Mouse (Mus musculus) forebrain, embryonic 16.5 days (tissue): ENCODE measurements around the gene Rassf3. TPM values are rescaled to one million over a fixed set of nuclear protein-coding genes. Genes with fewer than 3 reads are reported as not detected.

Source experiments
- ATAC-seq: fragments of 200-750 bp; cut with Nextera tagmentation; 2 replicates; pipeline ENCODE4 v1.8.0; 2017; ENCODE audit warnings: mild to moderate bottlenecking, moderate library complexity
- H3K27ac ChIP-seq: fragments of 300-500 bp; sonication (generic); 2 replicates; pipeline ENCODE4 v1.5.1; 2014; ENCODE audit warnings: low read length, control low read depth
- H3K27me3 ChIP-seq: fragments of 300-500 bp; sonication (generic); replicated peaks from 2 replicates; pipeline ENCODE4 v1.6.1; 2014; ENCODE audit warnings: low read length; ENCODE audit not compliant: control insufficient read depth, insufficient read depth
- H3K36me3 ChIP-seq: fragments of 300-500 bp; sonication (generic); 2 replicates; pipeline ENCODE4 v1.6.1; 2014; ENCODE audit not compliant: control insufficient read depth, insufficient read depth
- H3K4me1 ChIP-seq: fragments of 300-500 bp; sonication (generic); replicated peaks from 2 replicates; pipeline ENCODE4 v1.6.1; 2014; ENCODE audit warnings: low read length; ENCODE audit not compliant: control insufficient read depth, insufficient read depth
- H3K4me2 ChIP-seq: fragments of 300-500 bp; sonication (generic); 2 replicates; pipeline ENCODE4 v1.6.1; 2014; ENCODE audit warnings: mild to moderate bottlenecking, low read length, control low read depth
- H3K4me3 ChIP-seq: fragments of 300-500 bp; sonication (generic); replicated peaks from 2 replicates; pipeline ENCODE4 v1.5.1; 2014; ENCODE audit warnings: mild to moderate bottlenecking, low read length, control low read depth
- H3K9ac ChIP-seq: fragments of 300-500 bp; sonication (generic); replicated peaks from 2 replicates; pipeline ENCODE4 v1.6.1; 2014; ENCODE audit warnings: low read depth, low read length, control low read depth
- H3K9me3 ChIP-seq: fragments of 300-500 bp; sonication (generic); 2 replicates; pipeline ENCODE4 v1.6.1; 2016; ENCODE audit warnings: low read length; ENCODE audit not compliant: control insufficient read depth
- WGBS: fragments of 180-500 bp; shearing (Covaris S2); extraction: QIAGEN DNeasy Blood & Tissue Kit; methylation state at CpG from one replicate; pipeline ENCODE4 v1.1.7; 2014; 5-methylcytosine and 5-hydroxymethylcytosine counted together
- polyA plus RNA-seq: library from polyadenylated mRNA; unstranded; fragments of >200 nt; fragmentation: Nextera tagmentation; extraction: Ambion mirVana; gene quantifications from 2 replicates; pipeline ENCODE4 v1.2.1, GENCODE M21; 2015

Rassf3 gene
- polyA plus RNA-seq, 1 experiment from 2014 or later: 4.1 TPM

- 85% methylated on average over 7 of the region's 7 CpGs for WGBS
- Histone ChIP-seq H3K4me1 (no peaks in the 10 kb centered on the region), H3K4me3 (no peak overlapping the region)
Measured at GRCm38 (mm10) chr10:121401005-121401404, 75.1 kb downstream of the Rassf3 start.

DNA sequence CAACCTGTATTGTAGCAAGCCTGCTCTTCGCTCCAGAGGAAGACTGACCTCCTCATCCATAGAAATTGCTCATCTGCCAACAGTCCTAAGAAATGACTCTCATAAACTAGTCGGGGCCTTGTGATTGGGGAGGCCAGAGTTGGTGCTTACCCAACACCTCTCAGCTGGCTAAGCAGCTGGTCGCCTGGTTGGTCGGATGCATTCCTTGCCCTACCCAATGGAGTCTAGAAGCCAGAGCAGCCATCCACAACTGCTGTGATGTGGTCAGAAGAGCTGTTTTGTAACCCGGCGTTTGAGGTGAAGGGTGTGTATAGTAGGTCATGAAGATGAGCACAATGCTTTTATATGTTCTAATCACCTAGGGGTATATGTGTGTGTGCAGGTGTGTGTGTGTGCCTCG, 77.5 kb downstream of the Rassf3 start:
- peaks cover 7% of the 10 kb centered on the region; the same call in 1 of the 2 replicates for H3K36me3 ChIP-seq
- no peak for ATAC-seq
- WGBS: 92% methylated on average over 7 of the region's 7 CpGs

More at GRCm38 (mm10) chr10:121401005-121401404, 75.1 kb downstream of the Rassf3 start:
- Histone ChIP-seq H3K27me3 (no peaks in the 10 kb centered on the region), H3K27ac (no peak overlapping the region), H3K9ac (no peak overlapping the region), H3K36me3 (peaks cover 5% of the 10 kb centered on the region; the same call in 1 of the 2 replicates), H3K4me2 (no peak overlapping the region), H3K9me3 (no peaks in the 10 kb centered on the region)
- no peak for ATAC-seq

DNA sequence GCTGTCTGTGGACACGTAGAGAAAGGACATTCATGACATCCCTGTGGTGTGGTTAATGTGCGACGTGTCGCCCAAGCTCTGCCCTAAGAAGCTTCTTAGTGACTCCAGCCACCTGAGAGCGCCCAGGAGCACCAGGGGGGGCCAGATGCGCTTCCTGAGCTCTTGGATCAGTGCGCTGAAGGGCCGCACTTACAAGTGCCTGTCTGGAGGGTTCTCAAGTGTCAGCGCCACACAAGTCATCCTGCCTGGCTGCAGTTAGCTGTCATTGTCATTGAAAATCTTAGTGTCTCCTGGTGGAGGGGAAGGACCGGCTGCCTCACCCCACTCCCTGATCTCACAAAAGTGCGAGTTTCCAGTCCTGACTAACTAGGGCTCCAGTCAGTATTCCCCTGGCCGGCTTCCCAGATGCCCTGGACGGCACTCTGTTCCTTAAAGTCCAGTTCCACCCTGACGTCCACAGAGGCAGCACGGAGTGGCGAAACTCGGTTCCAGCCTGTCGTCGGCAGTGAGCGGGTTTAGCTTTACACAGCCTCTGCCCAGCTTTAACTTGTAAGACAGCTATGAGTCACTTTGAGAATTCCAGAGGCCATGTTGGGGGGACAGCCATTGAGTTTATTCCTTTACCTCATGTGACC, 80.5 kb downstream of the Rassf3 start:
- 89% methylated on average over 20 of the region's 20 CpGs for WGBS

More for the DNA sequence above, 77.5 kb downstream of the Rassf3 start:
- H3K4me2 ChIP-seq: no peak overlapping the region
- H3K27me3 ChIP-seq: no peaks in the 10 kb centered on the region
- no peak overlapping the region for H3K9ac ChIP-seq
- no peak overlapping the region for H3K4me3 ChIP-seq
- no peaks in the 10 kb centered on the region for H3K4me1 ChIP-seq
- no peak overlapping the region for H3K27ac ChIP-seq
- no peaks in the 10 kb centered on the region for H3K9me3 ChIP-seq

DNA sequence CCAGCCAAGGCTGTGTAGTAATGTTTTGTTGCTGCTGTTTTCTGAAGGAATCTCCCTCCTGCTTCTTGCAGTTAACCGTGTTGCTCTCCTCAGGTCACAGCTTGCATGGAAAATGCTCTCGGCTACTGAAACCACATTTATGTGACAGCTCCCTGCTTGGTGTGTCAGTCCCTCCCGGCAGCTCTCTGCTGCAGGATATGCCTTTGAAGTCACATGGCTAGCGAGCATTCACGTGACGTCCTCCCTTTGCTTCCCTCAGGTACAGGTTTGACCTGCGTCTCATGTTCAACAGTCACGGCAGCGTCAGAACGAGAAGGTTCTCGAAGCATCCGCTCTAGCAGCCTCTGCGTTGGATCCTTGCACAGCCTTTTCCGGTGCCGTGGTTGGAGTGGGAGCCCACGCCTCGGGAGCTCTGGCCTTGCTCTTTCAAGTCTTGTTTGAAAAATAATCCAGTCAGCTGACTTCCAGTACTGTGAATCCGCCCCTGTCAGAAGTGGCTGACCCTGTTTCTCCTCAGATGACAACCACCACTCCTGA, 81.3 kb downstream of the Rassf3 start:
- Histone ChIP-seq H3K4me2 (no peak overlapping the region), H3K36me3 (peaks cover 42% of the 10 kb centered on the region), H3K4me1 (no peaks in the 10 kb centered on the region), H3K27me3 (no peaks in the 10 kb centered on the region), H3K27ac (no peak overlapping the region), H3K9me3 (no peaks in the 10 kb centered on the region), H3K4me3 (no peak overlapping the region), H3K9ac (no peak overlapping the region)
- no peak for ATAC-seq
- WGBS: 89% methylated on average over 18 of the region's 18 CpGs

More for the DNA sequence above, 80.5 kb downstream of the Rassf3 start:
- H3K9ac ChIP-seq: no peak overlapping the region
- ATAC-seq: no peak
- no peaks in the 10 kb centered on the region for H3K9me3 ChIP-seq
- no peak overlapping the region for H3K4me3 ChIP-seq
- H3K27me3 ChIP-seq: no peaks in the 10 kb centered on the region
- peaks cover 35% of the 10 kb centered on the region for H3K36me3 ChIP-seq
- H3K27ac ChIP-seq: no peak overlapping the region
- H3K4me1 ChIP-seq: no peaks in the 10 kb centered on the region
- no peak overlapping the region for H3K4me2 ChIP-seq

GRCm38 (mm10) chr10:121394270-121394669, 81.9 kb downstream of the Rassf3 start:
- no peak overlapping the region for H3K9ac ChIP-seq
- peaks cover 47% of the 10 kb centered on the region for H3K36me3 ChIP-seq
- no peaks in the 10 kb centered on the region for H3K4me1 ChIP-seq
- no peaks in the 10 kb centered on the region for H3K27me3 ChIP-seq
- H3K9me3 ChIP-seq: no peaks in the 10 kb centered on the region
- no peak overlapping the region for H3K27ac ChIP-seq
- 81% methylated on average over 6 of the region's 6 CpGs for WGBS
- H3K4me3 ChIP-seq: no peak overlapping the region
- no peak overlapping the region for H3K4me2 ChIP-seq
- ATAC-seq: no peak

DNA sequence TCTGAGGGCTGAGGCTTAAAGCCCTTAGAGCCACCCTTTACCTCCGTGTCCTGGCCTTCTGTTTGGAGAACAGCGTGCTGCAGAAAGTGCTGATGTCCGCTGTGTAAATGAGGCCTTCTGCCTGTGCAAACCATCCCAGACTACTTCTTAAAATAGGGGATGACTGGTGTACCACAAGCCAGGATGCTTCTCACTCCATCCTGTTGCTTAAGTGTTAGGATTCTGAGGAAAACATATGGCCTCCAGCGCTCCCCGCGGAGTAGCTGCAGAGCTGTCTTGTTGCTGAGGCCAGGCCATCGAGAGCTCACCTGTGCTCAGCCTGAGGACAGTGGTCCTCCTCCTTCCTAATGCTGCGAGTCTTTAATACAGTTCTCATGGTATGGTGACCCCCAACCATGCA, 84.2 kb downstream of the Rassf3 start:
- 96% methylated on average over 8 of the region's 8 CpGs for WGBS
- H3K36me3 ChIP-seq: peaks cover 51% of the 10 kb centered on the region

GRCm38 (mm10) chr10:121390602-121391001, 85.5 kb downstream of the Rassf3 start:
- no peaks in the 10 kb centered on the region for H3K4me1 ChIP-seq
- H3K27ac ChIP-seq: no peak overlapping the region
- no peak for ATAC-seq
- H3K27me3 ChIP-seq: no peaks in the 10 kb centered on the region
- 83% methylated on average over 10 of the region's 10 CpGs for WGBS
- H3K9ac ChIP-seq: no peak overlapping the region
- no peak overlapping the region for H3K4me2 ChIP-seq
- H3K4me3 ChIP-seq: no peak overlapping the region
- H3K9me3 ChIP-seq: no peaks in the 10 kb centered on the region
- H3K36me3 ChIP-seq: peaks cover 44% of the 10 kb centered on the region

More for the DNA sequence above, 84.2 kb downstream of the Rassf3 start:
- no peak for ATAC-seq
- H3K4me1 ChIP-seq: no peaks in the 10 kb centered on the region
- no peak overlapping the region for H3K4me2 ChIP-seq
- no peak overlapping the region for H3K27ac ChIP-seq
- no peak overlapping the region for H3K4me3 ChIP-seq
- no peaks in the 10 kb centered on the region for H3K9me3 ChIP-seq
- no peak overlapping the region for H3K9ac ChIP-seq
- no peaks in the 10 kb centered on the region for H3K27me3 ChIP-seq

DNA sequence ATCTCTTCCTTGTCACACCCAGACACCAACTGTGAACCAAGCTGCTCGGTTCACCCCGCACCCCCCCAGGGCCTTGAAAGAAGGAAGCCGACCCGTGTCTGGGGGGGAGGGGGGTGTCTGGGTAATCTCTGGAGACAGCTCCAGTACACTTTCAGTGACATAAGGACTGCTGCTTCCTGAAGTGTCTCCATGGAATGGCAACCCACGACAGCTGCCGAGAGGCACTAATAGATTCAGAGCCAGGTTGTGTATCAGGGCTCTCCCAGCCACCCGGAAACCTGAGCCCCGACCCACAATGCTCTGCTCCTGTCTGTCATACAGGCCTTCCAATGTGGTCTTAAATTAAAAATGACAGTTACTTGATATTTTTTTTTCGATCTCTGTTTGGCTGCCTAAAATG, 89.8 kb downstream of the Rassf3 start:
- H3K9me3 ChIP-seq: no peaks in the 10 kb centered on the region
- H3K4me1 ChIP-seq: no peaks in the 10 kb centered on the region
- 65% methylated on average over 9 of the region's 9 CpGs for WGBS
- H3K27ac ChIP-seq: no peak overlapping the region
- H3K36me3 ChIP-seq: peaks cover 33% of the 10 kb centered on the region
- no peak overlapping the region for H3K4me2 ChIP-seq
- no peak; the same call in 1 of the 2 replicates for ATAC-seq
- H3K9ac ChIP-seq: no peak overlapping the region
- H3K4me3 ChIP-seq: no peak overlapping the region
- H3K27me3 ChIP-seq: no peaks in the 10 kb centered on the region

- no peak overlapping the region for H3K4me3 ChIP-seq
- ATAC-seq: no peak
- no peaks in the 10 kb centered on the region for H3K27me3 ChIP-seq
- H3K9me3 ChIP-seq: no peaks in the 10 kb centered on the region
- peaks cover 33% of the 10 kb centered on the region for H3K36me3 ChIP-seq
- 97% methylated on average over 6 of the region's 6 CpGs for WGBS
- H3K9ac ChIP-seq: no peak overlapping the region
- no peak overlapping the region for H3K4me2 ChIP-seq
- no peaks in the 10 kb centered on the region for H3K4me1 ChIP-seq
- no peak overlapping the region for H3K27ac ChIP-seq
Measured at GRCm38 (mm10) chr10:121385695-121386094, 90.5 kb downstream of the Rassf3 start.
